Mouse (Mus musculus): ENCODE measurements around the gene Rmdn2. TPM values are rescaled to one million over a fixed set of nuclear protein-coding genes. Genes with fewer than 3 reads are reported as not detected.

Gene Rmdn2
- polyA plus RNA-seq (2012; fragmentation: generic; extraction: Trizol): 4.7 TPM
- long read RNA-seq, experiment 1, partial matches to known transcripts: 2 of 7 reads
- long read RNA-seq, experiment 1, other reads (novel, unspliced or antisense): 3 of 7 reads
- long read RNA-seq, experiment 2, transcript Rmdn2-208 (11 exons, 2,118 nt): major isoform, 14 of 40 reads
- long read RNA-seq, experiment 2, partial matches to known transcripts: 4 of 40 reads
- long read RNA-seq, experiment 2, other reads (novel, unspliced or antisense): 22 of 40 reads

DNA sequence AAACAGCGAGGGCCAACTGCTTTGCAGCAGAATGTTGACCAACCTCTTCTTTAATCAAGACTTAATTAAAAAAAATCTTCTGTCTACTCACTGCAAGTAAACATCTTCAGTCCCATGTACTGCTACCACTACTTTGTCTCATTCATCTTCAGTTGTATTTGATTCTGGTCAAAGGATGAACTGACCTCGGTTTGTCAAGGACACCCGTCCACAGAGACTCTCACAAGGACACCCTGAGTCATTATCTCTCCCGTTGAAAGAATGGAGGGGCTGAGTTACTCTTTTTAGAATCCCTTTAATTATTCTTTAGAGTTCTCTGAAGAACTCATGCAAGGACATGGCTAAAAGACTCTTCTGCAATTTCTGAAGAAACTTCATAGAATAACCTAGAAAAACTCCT lies at the start of gene Rmdn2:
Gene Rmdn2, plus strand, starts transcription at position 319 of the 400 bp plus-strand sequence.
- Histone ChIP-seq H3K79me3 (ENCODE audit: low read depth) (no peaks in the 10 kb centered on the region), H3K4me3 (ENCODE audit: insufficient read depth, poor library complexity, severe bottlenecking) (no peak within 1 kb of the TSS)

DNA sequence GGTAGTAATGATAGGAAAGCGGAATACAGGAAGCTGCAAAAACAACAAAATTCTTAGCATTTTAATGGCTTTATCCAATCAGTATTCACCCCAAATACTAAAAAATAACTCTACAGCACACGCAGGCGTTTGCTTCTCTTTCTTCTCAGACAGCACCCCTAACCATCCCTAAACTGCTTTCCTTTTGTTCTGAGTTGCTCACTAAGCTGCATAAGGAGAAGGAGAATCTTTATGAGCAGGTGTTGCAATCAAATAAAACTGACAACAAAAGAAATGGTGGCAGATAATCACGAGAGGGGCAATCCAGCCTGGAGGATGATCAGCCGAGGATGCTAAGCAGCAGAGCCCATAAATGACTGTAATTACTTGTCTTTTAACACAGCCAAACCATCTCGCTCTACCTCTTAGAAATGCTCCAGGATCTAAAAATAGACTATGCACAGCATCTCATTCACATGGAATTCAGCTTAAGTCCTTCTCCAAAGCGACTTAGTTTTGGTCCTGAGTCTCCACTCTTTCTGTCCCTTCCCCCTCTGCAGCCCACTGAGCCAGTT lies 48.5 kb upstream of the Rmdn2 start:
- no peaks in the 10 kb centered on the region for H3K79me3 ChIP-seq (ENCODE audit: low read depth)
- H3K27me3 ChIP-seq (ENCODE audit: control insufficient read depth, insufficient read depth, insufficient read length): no peaks in the 10 kb centered on the region
- no peaks in the 10 kb centered on the region for H3K79me2 ChIP-seq (ENCODE audit: control insufficient read depth, insufficient read depth)
- TF ChIP-seq MYOG (IDR thresholded peaks at IDR 0.05; ENCODE audit: control insufficient read depth, extremely low read depth, insufficient read length) (no peak), MYOD1 (IDR thresholded peaks at IDR 0.05; ENCODE audit: control insufficient read depth, insufficient read length, low read depth) (no peak), MAX (IDR thresholded peaks at IDR 0.05) (no peak), CEBPB (IDR thresholded peaks at IDR 0.05; ENCODE audit: low read depth) (no peak), USF1 (IDR thresholded peaks at IDR 0.05; ENCODE audit: low read depth) (no peak)
- H3K4me3 ChIP-seq (ENCODE audit: insufficient read depth, poor library complexity, severe bottlenecking): no peak overlapping the region
- H3ac ChIP-seq (ENCODE audit: control insufficient read depth, insufficient read length, low read depth): no peak overlapping the region
- H3K36me3 ChIP-seq (ENCODE audit: control insufficient read depth, insufficient read depth): no peaks in the 10 kb centered on the region

More for the DNA sequence above, at the start of gene Rmdn2:
- TF ChIP-seq MYOD1 (IDR thresholded peaks at IDR 0.05; ENCODE audit: control insufficient read depth, insufficient read length, low read depth) (no peak), USF1 (IDR thresholded peaks at IDR 0.05; ENCODE audit: low read depth) (no peak), MAX (IDR thresholded peaks at IDR 0.05) (no peak), MYOG (IDR thresholded peaks at IDR 0.05; ENCODE audit: control insufficient read depth, extremely low read depth, insufficient read length) (no peak), CEBPB (IDR thresholded peaks at IDR 0.05; ENCODE audit: low read depth) (no peak), CTCF (IDR thresholded peaks at IDR 0.05; ENCODE audit: control insufficient read depth, insufficient read depth, insufficient read length) (no peak), FOSL1 (IDR thresholded peaks at IDR 0.05; ENCODE audit: insufficient read depth, low read length, poor library complexity, severe bottlenecking) (no peak)
- Histone ChIP-seq H3ac (ENCODE audit: control insufficient read depth, insufficient read length, low read depth) (no peak within 1 kb of the TSS), H3K27me3 (ENCODE audit: control insufficient read depth, insufficient read depth, insufficient read length) (no peaks in the 10 kb centered on the region), H3K79me2 (ENCODE audit: control insufficient read depth, insufficient read depth) (peaks cover 11% of the 10 kb centered on the region), H3K36me3 (ENCODE audit: control insufficient read depth, insufficient read depth) (no peaks in the 10 kb centered on the region)

DNA sequence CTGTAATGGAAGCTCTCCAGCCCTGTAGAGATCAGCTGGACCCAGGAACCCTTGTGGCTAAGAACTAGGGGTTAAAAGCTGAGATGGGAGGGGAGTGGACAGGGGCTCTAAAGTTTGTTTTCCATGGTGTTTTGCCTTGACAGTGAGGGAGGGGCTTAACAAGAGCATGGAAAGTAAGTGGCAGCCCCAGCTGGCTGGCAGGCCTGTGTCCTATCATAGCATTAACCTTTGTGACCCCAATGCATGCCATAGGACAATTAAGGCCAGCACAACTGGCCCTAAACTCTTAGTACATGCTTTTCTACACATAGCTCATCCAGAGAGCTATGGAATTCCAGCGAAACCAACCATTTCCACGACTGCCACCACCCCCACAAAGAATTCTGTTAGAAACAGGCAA lies 47.9 kb upstream of the Rmdn2 start:
- no peaks in the 10 kb centered on the region for H3K36me3 ChIP-seq (ENCODE audit: control insufficient read depth, insufficient read depth)
- H3K4me3 ChIP-seq (ENCODE audit: insufficient read depth, poor library complexity, severe bottlenecking): no peak overlapping the region
- no peaks in the 10 kb centered on the region for H3K79me3 ChIP-seq (ENCODE audit: low read depth)
- H3K79me2 ChIP-seq (ENCODE audit: control insufficient read depth, insufficient read depth): no peaks in the 10 kb centered on the region
- H3ac ChIP-seq (ENCODE audit: control insufficient read depth, insufficient read length, low read depth): no peak overlapping the region
- H3K27me3 ChIP-seq (ENCODE audit: control insufficient read depth, insufficient read depth, insufficient read length): no peaks in the 10 kb centered on the region
- no peak for TF ChIP-seq MYOG (IDR thresholded peaks at IDR 0.05; ENCODE audit: control insufficient read depth, extremely low read depth, insufficient read length)
- TF ChIP-seq FOSL1 (IDR thresholded peaks at IDR 0.05; ENCODE audit: insufficient read depth, low read length, poor library complexity, severe bottlenecking): no peak

DNA sequence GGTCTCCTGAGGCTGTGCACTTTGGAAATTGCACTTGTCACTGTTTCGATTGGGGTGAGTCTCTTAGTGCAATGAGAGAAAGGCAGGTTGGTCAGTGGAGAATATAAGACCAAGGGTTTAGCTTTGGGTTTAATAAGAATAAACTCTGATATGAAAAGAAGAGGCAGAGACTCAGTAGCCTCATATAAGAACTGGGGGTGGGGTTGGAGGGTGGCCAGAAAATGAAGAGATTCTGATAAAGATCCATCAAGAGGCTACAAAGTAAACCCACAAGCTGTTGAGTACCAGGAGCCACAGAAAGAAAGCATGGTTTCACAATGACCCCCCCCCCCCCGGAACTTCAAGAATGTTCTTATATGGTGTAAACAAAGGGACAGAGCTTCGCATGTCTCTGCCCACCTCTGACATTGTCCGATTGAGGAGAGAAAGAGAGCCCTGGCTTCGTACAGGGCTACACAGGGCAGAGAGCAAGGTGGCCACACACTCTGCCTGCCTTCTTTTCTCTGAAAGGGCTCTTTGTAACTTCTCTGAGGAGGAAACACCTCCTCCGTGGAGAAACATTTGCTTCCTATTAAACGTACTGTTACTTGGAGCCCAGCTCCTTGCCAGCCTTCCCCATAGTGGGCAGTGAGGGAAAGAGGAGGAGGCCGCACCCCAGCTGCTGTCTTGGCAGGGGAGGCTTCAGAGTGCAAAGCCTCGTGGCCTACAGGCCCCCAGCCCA lies 46.3 kb upstream of the Rmdn2 start:
- TF ChIP-seq MYOD1 (IDR thresholded peaks at IDR 0.05; ENCODE audit: control insufficient read depth, insufficient read length, low read depth): no peak
- TF ChIP-seq CEBPB (IDR thresholded peaks at IDR 0.05; ENCODE audit: low read depth): no peak
- TF ChIP-seq USF1 (IDR thresholded peaks at IDR 0.05; ENCODE audit: low read depth): no peak
- no peak for TF ChIP-seq CTCF (IDR thresholded peaks at IDR 0.05; ENCODE audit: control insufficient read depth, insufficient read depth, insufficient read length)
- no peak for TF ChIP-seq MAX (IDR thresholded peaks at IDR 0.05)
- TF ChIP-seq FOSL1 (IDR thresholded peaks at IDR 0.05; ENCODE audit: insufficient read depth, low read length, poor library complexity, severe bottlenecking): no peak
- no peak for TF ChIP-seq MYOG (IDR thresholded peaks at IDR 0.05; ENCODE audit: control insufficient read depth, extremely low read depth, insufficient read length)

DNA sequence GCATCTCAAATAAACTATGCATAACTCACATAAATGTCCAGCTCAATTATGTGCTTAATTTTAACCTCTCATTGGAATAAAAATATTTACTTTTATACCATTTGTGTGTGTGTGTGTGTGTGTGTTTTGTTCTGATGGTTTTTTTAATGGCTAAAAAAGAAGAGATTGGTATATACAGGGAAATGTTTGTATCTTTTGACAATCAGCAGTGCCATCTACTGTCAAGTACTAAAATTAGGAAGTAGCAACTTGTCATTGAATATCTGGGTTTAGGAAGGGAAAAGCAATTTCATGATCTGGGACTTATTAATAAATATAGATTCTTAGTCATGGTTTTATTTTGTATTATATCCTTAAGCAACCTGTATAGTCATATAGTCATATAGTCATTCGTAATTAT lies 43.3 kb upstream of the Rmdn2 start:
- Histone ChIP-seq H3K79me3 (ENCODE audit: low read depth) (no peaks in the 10 kb centered on the region), H3ac (ENCODE audit: control insufficient read depth, insufficient read length, low read depth) (no peak overlapping the region), H3K79me2 (ENCODE audit: control insufficient read depth, insufficient read depth) (no peaks in the 10 kb centered on the region), H3K27me3 (ENCODE audit: control insufficient read depth, insufficient read depth, insufficient read length) (no peaks in the 10 kb centered on the region), H3K4me3 (ENCODE audit: insufficient read depth, poor library complexity, severe bottlenecking) (no peak overlapping the region), H3K36me3 (ENCODE audit: control insufficient read depth, insufficient read depth) (no peaks in the 10 kb centered on the region)
- TF ChIP-seq CTCF (IDR thresholded peaks at IDR 0.05; ENCODE audit: control insufficient read depth, insufficient read depth, insufficient read length) (no peak), MYOG (IDR thresholded peaks at IDR 0.05; ENCODE audit: control insufficient read depth, extremely low read depth, insufficient read length) (no peak), FOSL1 (IDR thresholded peaks at IDR 0.05; ENCODE audit: insufficient read depth, low read length, poor library complexity, severe bottlenecking) (no peak), MYOD1 (IDR thresholded peaks at IDR 0.05; ENCODE audit: control insufficient read depth, insufficient read length, low read depth) (no peak)

More for the DNA sequence above, 46.3 kb upstream of the Rmdn2 start:
- no peaks in the 10 kb centered on the region for H3K27me3 ChIP-seq (ENCODE audit: control insufficient read depth, insufficient read depth, insufficient read length)
- no peaks in the 10 kb centered on the region for H3K79me2 ChIP-seq (ENCODE audit: control insufficient read depth, insufficient read depth)
- H3K79me3 ChIP-seq (ENCODE audit: low read depth): no peaks in the 10 kb centered on the region
- no peaks in the 10 kb centered on the region for H3K36me3 ChIP-seq (ENCODE audit: control insufficient read depth, insufficient read depth)
- H3ac ChIP-seq (ENCODE audit: control insufficient read depth, insufficient read length, low read depth): no peak overlapping the region
- no peak overlapping the region for H3K4me3 ChIP-seq (ENCODE audit: insufficient read depth, poor library complexity, severe bottlenecking)
